Mouse (Mus musculus): ENCODE measurements around the gene Tpr. TPM values are rescaled to one million over a fixed set of nuclear protein-coding genes. Genes with fewer than 3 reads are reported as not detected.

The Tpr gene
- total and polyA plus RNA-seq, 3 experiments, result 213 to 382 (median 229) TPM

- no peak for DNase-seq (ENCODE audit: low read depth, low spot score)
- H3K9me3 ChIP-seq (replicated peaks; ENCODE audit: insufficient read depth, low read length), result no peaks in the 10 kb centered on the region
- peaks cover 5 to 8% of the 10 kb centered on the region in 2 experiments for H3K4me1 ChIP-seq (ENCODE audit: control insufficient read depth in 1 of 2, insufficient read depth in 2 of 2, low read length in 2 of 2)
- H3K4me3 ChIP-seq (ENCODE audit: control insufficient read depth in 1 of 2, insufficient read depth in 1 of 2, low read depth in 2 of 2, low read length in 2 of 2), result no peak overlapping the region
- TF ChIP-seq ZKSCAN1 (IDR thresholded peaks at IDR 0.05; ENCODE audit: low read depth, low read length) (no peak), ZMIZ1 (IDR thresholded peaks at IDR 0.05; ENCODE audit: low read depth, low read length) (no peak), MAZ (IDR thresholded peaks at IDR 0.05; ENCODE audit: low read depth, low read length) (no peak), MAX (IDR thresholded peaks at IDR 0.05; ENCODE audit: low read length) (no peak), JUND (IDR thresholded peaks at IDR 0.05; ENCODE audit: low read depth, low read length) (no peak), CTCF (IDR thresholded peaks at IDR 0.05 in 2 of 3, conservative IDR thresholded peaks at IDR 0.05 in 1 of 3; ENCODE audit: control insufficient read depth in 1 of 3, insufficient read depth in 1 of 3, low read depth in 2 of 3, low read length in 3 of 3, poor library complexity in 1 of 3, severe bottlenecking in 1 of 3) (no peak), POLR2AphosphoS5 (IDR thresholded peaks at IDR 0.05; ENCODE audit: borderline replicate concordance, low read depth, low read length) (no peak), USF2 (IDR thresholded peaks at IDR 0.05; ENCODE audit: borderline replicate concordance in 1 of 2, insufficient read depth in 1 of 2, low read depth in 1 of 2, low read length in 2 of 2) (no peak), NRF1 (IDR thresholded peaks at IDR 0.05; ENCODE audit: insufficient read depth, low read depth, low read length, poor library complexity, severe bottlenecking) (no peak), HCFC1 (IDR thresholded peaks at IDR 0.05; ENCODE audit: low read depth, low read length) (no peak), ZNF384 (IDR thresholded peaks at IDR 0.05; ENCODE audit: low read depth, low read length) (no peak), ETS1 (IDR thresholded peaks at IDR 0.05; ENCODE audit: low read depth, low read length) (no peak), TAL1 (IDR thresholded peaks at IDR 0.05; ENCODE audit: low read length) (no peak)
- H3K9ac ChIP-seq (ENCODE audit: control insufficient read depth, low read depth, low read length, poor library complexity, severe bottlenecking), result no peak overlapping the region
- H3K36me3 ChIP-seq (ENCODE audit: control insufficient read depth in 1 of 2, insufficient read depth in 2 of 2, low read length in 2 of 2), result peaks cover 0 to 8% of the 10 kb centered on the region in 2 experiments; a peak in 2 of 4 replicates
- no peaks in the 10 kb centered on the region for H3K27me3 ChIP-seq (ENCODE audit: control insufficient read depth in 1 of 2, insufficient read depth in 2 of 2, low read length in 2 of 2)
- no peak overlapping the region for H3K27ac ChIP-seq (ENCODE audit: control insufficient read depth, low read depth, low read length)
- H3K79me2 ChIP-seq (ENCODE audit: control insufficient read depth, insufficient read depth, low read length, poor library complexity), result no peaks in the 10 kb centered on the region
These were observed 71.1 kb downstream of the Tpr start for GRCm38 (mm10) chr1:150463691-150464090.

- H3K27me3 ChIP-seq (ENCODE audit: control insufficient read depth in 1 of 2, insufficient read depth in 2 of 2, low read length in 2 of 2), result no peaks in the 10 kb centered on the region
- no peak for DNase-seq (ENCODE audit: low read depth, low spot score)
- H3K4me1 ChIP-seq (ENCODE audit: control insufficient read depth in 1 of 2, insufficient read depth in 2 of 2, low read length in 2 of 2), result no peaks in the 10 kb centered on the region
- H3K9me3 ChIP-seq (replicated peaks; ENCODE audit: insufficient read depth, low read length), result no peaks in the 10 kb centered on the region
- no peaks in the 10 kb centered on the region for H3K79me2 ChIP-seq (ENCODE audit: control insufficient read depth, insufficient read depth, low read length, poor library complexity)
- H3K9ac ChIP-seq (ENCODE audit: control insufficient read depth, low read depth, low read length, poor library complexity, severe bottlenecking), result no peak overlapping the region
- no peaks in the 10 kb centered on the region for H3K36me3 ChIP-seq (ENCODE audit: control insufficient read depth in 1 of 2, insufficient read depth in 2 of 2, low read length in 2 of 2)
- TF ChIP-seq MXI1 (IDR thresholded peaks at IDR 0.05; ENCODE audit: low read depth, low read length), result no peak
- TF ChIP-seq MAFK (IDR thresholded peaks at IDR 0.05; ENCODE audit: borderline replicate concordance, low read depth, low read length), result no peak
- TF ChIP-seq NELFE (IDR thresholded peaks at IDR 0.05; ENCODE audit: low read depth, low read length), result no peak
- no peak for TF ChIP-seq USF1 (IDR thresholded peaks at IDR 0.05; ENCODE audit: low read depth, low read length)
- H3K27ac ChIP-seq (ENCODE audit: control insufficient read depth, low read depth, low read length), result no peak overlapping the region
- H3K4me3 ChIP-seq (ENCODE audit: control insufficient read depth in 1 of 2, insufficient read depth in 1 of 2, low read depth in 2 of 2, low read length in 2 of 2), result no peak overlapping the region
These were observed 72.7 kb downstream of the Tpr start for GRCm38 (mm10) chr1:150465364-150465763.
